Mouse (Mus musculus) spleen, postnatal 14 days (tissue): Measurements from ENCODE around the gene Hspd1.

Source experiments
- DNase-seq, 2 experiments: peaks; one replicate each; pipeline ENCODE4 v3.0.0; 2021 to 2022; ENCODE audit warnings: low spot score in 2 of 2

Hspd1 gene

GRCm38 (mm10) chr1:55041691-55042090 lies 46.4 kb downstream of the Hspd1 start:
- no peak for DNase-seq

- no peak for DNase-seq
These were observed 48.1 kb downstream of the Hspd1 start for GRCm38 (mm10) chr1:55039944-55040343.

GRCm38 (mm10) chr1:55031026-55031779 lies 56.8 kb downstream of the Hspd1 start:
- DNase-seq, result no peak

- no peak for DNase-seq
These were observed 58.6 kb downstream of the Hspd1 start for GRCm38 (mm10) chr1:55029446-55029845.

GRCm38 (mm10) chr1:55028512-55029249 lies 59.4 kb downstream of the Hspd1 start:
- DNase-seq, result peak; percentile 19 to 40

GRCm38 (mm10) chr1:55027966-55028365 lies 60.1 kb downstream of the Hspd1 start:
- no peak for DNase-seq
